Mouse (Mus musculus) ES-Bruce4 (cell line): ENCODE results near the gene Sox6.

Source experiments
- EP300 ChIP-seq: IDR thresholded peaks from 2 replicates; pipeline ENCODE4 v1.6.1; 2011; ENCODE audit warnings: low read depth, low read length; ENCODE audit not compliant: insufficient read depth
- POLR2A ChIP-seq: IDR thresholded peaks from one replicate; pipeline ENCODE4 v1.8.1; 2011; ENCODE audit warnings: low read length; ENCODE audit not compliant: insufficient read depth

GRCm38 (mm10) chr7:115947916-115948315 lies 90.7 kb downstream of the Sox6 start:
- TF ChIP-seq POLR2A (no peak), EP300 (no peak)
